Mouse (Mus musculus) CD4-positive, CD25-positive, alpha-beta regulatory T cell, adult 2 months (primary cell): ENCODE measurements around the gene Foxe1.

Experiments
- DNase-seq: peaks from one replicate; pipeline ENCODE4 v3.0.0-alpha.2; 2012; ENCODE audit warnings: low read depth, low spot score

Foxe1 gene

DNA sequence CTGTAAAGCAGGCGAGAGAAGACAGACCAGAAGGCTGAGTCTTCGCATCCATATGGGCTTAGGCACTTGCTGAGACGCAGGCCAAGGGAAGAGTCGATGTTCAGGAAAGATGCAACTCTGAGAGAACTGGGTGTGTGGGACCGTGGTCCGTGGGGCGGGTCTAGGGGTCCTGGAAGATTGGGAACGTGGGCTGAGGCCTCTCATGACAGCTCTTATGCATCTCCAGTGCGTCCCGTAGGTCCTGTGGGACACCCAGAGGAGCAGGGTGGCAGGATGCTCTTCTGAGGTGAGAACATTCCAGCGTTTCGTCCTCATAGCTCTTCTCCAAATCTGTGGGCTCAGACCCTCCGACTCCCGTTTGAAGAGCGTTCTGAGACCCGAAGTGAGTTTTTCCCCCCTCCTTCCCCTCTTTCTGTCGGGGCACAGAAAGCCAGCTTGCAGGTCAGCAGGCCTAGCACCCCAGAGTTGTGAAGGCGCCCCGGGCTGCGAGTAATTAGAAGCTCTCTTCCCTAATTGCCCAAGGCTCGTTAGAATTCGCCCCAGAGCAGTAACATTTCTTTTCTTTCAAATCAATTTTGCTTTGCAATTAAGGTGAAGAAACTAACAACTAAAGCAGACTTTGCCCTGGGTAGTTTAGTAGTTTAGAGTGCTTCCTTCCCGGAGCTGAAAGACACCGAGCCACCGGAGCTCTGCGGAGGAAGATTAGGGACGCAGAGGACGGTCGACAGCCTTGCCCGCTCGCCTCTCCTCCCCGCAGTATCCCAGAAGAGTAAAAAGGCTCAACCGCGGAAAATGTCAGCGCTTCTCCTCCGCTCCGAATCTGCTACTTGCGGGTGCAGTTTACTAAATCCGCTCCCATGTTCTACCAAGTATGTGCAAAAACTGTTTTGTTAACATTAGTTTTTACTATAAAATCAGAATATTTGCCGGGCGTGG, 4.4 kb downstream of the Foxe1 start:
- DNase-seq: no peak

- DNase-seq: no peak
These were observed 5.5 kb downstream of the Foxe1 start for GRCm38 (mm10) chr4:46348897-46349296.

DNA sequence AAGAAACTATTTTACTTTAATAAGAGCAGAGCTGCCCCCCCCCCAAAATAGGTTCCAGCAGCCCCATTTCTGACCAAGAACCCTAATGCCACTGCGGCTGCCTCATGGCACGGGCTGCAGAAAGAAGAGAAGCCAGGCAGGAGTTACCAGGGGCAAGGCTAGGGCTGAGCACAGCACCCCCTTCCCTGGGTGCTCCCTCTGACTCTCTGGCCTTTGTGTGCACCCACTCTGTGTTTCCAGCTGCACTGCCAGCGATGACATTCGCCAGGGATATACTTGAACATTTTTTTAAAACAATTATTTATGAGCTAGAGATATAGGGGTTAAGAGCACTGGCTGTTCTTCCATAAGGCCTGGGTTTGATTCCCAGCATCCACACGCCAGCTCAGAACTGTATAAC, 6.1 kb downstream of the Foxe1 start:
- no peak for DNase-seq

GRCm38 (mm10) chr4:46353045-46353444, 9.6 kb downstream of the Foxe1 start:
- DNase-seq: no peak

GRCm38 (mm10) chr4:46356351-46357133, 13.1 kb downstream of the Foxe1 start:
- DNase-seq: peak; percentile 74

- DNase-seq: peak; percentile 52
These were observed 16.3 kb downstream of the Foxe1 start for GRCm38 (mm10) chr4:46359539-46360253.

DNA sequence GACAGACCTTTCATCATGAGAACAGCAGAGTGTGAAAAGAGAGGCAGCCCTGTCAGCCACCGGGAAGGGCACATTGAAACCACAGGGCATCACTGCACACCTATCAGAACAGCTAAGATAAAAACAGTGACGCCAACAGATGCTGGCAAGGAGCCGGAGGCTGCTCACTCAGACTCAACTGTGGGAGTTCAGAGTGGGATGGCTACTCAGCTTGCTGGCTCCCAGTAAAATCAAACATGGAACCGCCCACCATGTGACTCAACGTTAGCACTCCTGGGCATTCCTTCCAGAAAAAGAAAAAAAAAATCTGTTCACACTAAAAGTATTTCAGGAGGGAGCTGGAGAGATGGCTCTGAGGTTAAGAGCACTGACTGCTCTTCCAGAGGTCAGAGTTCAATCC, 17.8 kb downstream of the Foxe1 start:
- DNase-seq: no peak

GRCm38 (mm10) chr4:46364360-46364759, 21.0 kb downstream of the Foxe1 start:
- no peak for DNase-seq

DNA sequence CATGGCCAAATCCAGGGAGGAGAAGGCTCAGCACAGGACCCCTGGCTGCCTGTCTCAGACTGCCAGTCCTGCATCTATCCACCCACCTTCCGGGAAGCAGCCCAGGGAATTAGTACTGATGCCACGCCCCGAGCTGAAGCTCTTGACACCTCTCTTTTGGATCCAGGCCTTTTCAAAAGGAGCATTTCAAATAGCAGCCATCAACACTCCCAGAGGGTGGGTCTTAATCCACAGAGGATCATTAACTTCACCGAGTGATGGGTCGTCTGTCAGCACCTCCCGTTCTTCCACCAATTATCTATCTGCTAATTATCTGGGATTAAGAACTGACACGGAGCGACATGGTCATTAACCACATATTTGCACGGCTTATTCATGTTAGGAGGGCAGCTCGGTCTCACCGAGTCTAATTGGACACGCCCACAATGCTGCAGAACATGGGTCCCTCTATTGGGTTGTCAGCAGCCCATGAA, 24.1 kb downstream of the Foxe1 start:
- DNase-seq: no peak

DNA sequence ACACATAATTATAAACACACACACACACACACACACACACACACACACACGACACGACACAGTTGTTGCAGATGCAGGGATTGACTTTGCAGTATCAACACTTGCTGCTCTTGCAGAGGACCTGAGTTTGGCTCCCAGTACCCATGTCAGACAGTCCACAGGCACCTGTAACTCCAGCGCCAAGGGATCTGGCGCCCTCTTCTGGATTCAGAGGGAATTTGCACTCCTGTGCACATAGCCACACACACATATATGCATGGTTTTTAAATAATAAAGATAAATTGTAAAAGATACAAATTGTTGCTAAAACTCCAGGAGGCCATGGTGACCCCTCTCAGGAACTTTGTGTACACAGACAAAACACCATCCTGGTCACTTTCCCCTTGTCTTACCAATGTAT, 25.7 kb downstream of the Foxe1 start:
- DNase-seq: no peak

- no peak for DNase-seq
These were observed 27.0 kb downstream of the Foxe1 start for GRCm38 (mm10) chr4:46370406-46370805.

- DNase-seq: no peak
These were observed 27.6 kb downstream of the Foxe1 start for GRCm38 (mm10) chr4:46371030-46371429.

GRCm38 (mm10) chr4:46374455-46374854, 31.0 kb downstream of the Foxe1 start:
- DNase-seq: peak; percentile 68

DNA sequence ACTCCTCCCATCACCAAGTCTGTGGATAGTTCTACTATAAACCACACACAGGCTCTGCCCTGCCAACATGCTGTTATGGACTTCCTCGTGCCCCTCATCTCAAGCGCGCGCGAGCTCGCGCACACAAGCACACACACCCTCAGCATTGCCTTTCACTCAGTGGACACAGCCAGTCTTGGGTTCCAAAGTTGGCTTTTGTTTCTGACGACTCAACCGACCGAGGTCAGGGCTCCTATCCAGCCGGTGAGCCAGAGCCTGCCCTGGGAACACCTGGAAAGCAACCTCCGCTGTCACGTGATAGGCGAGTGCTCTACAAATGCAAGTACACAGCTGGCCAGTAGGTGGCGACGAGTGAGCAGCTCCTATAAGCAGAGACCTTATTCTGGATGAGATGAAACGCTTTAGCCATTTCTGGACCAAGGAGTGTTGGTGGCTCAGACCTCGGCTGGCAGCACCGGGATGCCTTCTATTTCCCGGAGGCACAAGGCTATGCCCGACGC, 31.5 kb downstream of the Foxe1 start:
- DNase-seq: peak; percentile 85

- DNase-seq: peak; percentile 60
These were observed 45.1 kb downstream of the Foxe1 start for GRCm38 (mm10) chr4:46388556-46388955.

DNA sequence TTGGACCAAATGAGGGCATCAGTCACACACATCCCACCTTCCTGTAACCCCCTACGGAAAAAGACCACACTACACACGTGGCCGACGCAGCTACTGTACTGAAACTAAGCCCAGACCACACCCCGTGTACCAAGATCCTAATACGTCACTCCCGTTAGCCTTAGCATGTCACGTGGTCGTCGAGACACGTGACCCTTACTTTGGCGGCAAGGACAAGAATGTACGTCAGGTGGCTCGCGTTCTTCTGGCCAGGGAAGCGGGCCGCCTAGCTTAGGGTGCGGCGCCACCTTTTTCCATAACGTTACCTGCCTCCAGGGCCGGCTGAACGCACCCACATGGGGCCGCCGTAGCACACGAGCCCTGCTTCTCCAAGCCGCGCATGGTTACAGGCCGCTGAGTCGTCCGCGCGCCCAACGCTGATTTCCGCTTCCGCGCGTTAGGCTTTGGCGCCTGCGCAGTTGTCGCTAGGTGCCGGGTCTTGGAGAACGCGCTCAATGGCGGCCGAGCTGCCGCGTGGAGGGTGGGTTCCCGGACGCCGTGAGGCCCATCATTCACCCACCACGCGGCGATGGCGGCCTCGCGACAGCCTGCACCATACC, 45.7 kb downstream of the Foxe1 start, which contains the start of gene Trmo:
Gene Trmo (minus strand): TSS at position 425 of the 599 bp plus-strand sequence.
- peak; percentile 98 for DNase-seq

DNA sequence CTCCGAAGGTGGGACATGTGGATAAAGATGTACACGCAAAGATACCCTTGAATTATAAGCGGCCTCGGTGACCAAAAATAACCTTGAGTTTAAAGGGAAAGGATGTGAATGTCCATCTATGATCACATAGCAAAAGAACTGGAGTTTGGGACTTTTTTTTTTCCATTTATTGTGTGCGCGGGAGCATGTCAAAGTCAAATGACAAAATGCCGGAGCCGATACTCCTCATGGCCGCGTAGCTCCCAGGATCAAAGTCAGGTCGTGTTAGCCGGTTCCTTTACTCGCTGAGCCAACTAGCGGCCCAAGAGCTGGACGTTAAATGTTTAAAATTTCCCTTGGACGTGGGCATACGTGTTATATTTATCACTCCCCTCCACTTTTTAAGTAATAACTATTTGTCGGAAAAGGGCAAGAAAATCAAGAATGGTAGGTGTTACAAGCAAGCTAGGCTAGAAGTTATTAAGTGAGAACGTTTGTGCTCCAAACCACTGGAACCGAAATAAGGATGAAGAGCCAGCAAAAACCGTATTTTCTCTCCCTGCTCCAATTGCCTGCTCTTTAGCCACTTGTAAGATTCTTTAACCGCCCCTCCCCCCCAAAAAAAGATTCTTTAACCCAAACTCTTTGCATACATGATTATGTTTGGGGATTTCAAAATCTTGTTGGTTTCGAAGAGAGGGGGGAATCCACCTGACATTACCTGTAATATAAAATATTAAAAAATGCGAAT, 46.4 kb downstream of the Foxe1 start:
- peak; percentile 73 for DNase-seq

DNA sequence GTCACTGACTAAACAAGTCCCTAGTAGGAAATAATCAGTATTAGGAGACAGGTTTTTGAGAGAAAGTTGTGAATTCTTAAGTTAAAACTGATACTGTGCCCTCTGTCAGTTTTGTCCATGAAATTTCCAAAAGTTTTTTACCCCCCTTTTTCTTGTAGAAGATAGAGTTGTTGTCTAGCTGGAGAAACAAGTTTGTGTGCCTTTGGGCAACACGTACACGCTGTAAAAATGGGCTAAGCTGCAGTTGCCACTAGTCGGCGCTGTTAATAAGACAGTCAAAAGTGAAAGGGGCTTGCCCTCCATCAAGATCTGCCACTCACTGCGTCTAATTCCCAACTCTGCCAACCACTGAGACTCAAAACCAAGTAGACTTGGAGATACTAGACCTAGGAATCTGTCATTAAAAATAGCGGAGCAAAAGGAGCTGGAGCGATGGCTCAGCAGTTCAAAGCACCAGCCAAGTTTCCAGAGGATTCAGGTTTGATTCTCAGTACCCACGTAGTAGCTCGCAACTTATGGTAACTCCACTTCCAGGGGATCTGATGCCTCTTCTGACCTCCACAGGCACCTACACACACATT, 47.1 kb downstream of the Foxe1 start:
- peak; percentile 93 for DNase-seq

- no peak for DNase-seq
These were observed 51.0 kb downstream of the Foxe1 start for GRCm38 (mm10) chr4:46394388-46394787.

DNA sequence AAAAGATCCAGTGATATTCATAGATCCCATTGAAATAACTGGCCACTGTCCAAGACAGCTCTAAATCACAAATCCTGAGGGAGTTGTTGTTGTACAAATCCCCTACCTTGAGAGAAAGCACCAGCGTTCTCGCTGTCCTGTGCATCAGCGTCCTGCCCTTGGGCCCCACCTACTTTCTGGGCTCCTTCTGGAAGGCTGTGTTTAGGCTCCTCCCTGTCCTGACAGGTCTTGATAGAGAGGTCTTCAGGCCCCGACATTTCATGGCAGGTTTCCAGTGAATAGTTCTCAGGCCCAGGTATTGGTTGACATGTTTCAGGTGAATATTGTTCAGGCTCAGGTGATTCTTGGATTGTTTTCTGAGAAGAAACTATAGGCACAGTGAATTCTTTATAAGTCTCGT, 52.3 kb downstream of the Foxe1 start:
- no peak for DNase-seq
